8 mouse cellular contexts compared by ENCODE assay signal in the genomic region with DNA sequence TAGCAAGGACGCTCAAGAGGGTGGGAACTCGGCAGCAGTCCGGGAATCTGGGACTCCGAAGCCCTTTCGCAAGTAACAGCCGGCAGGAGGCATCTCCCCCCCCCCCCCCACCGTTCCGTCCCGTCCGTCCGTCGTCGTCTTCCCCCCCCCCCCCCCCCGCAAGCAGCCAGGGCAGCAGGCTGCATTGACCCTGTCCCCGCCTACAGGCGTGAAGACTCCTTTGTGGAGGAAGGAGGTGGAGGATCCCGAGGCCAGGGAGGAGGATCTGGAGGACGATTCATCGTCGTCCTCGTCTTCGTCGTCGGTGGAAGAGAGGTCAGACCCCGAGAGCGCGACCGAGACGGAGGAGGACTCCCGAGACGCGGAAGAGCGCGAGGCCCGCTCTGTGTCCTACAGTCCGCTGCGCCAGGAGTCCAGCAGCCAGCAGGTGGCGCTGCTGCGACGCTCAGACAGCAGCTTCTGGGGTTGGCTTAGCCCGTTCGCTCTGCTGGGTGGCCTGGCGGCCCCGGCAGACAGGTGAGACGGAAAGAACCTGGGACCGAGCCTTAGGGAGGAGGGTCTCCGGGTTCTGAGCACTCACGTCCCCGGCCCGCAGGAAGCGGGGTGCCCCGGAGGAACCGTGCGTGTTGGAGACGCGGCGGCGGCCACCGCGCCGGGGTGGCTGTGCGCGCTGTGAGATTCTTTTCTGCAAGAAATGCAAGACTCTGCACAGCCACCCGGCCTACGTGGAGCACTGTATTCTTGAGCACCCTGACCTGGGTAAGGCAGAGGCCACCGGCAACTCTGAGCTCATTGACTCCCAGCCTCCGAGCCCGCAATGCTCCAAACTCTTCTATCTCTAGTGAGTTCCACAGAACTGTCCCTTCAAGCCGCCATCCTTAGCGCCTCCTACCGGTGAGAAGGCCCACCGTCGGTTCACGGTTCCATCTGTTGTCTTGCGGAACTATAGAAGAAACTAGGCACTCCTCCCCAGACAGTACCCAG. TPM values are rescaled to one million over a fixed set of nuclear protein-coding genes. Genes with fewer than 3 reads are reported as not detected.
DNase-seq lines count a peak whose midpoint lies in the region; ATAC-seq and TF ChIP-seq lines count a peak whose summit lies in the region.

No protein-coding gene starts in this region.

- in situ Hi-C loops in Patski (cut with MboI; ENCODE audit: low pct_unique_long_range_greater_than_20kb), result loop anchor here (10.0 kb wide), 1 partner anchor 294 kb away; no protein-coding TSS in a partner anchor

- peak; percentile 100 for TF ChIP-seq CTCF in Patski (IDR thresholded peaks at IDR 0.05)
- TF ChIP-seq CTCF in lung, postnatal 0 days (IDR thresholded peaks at IDR 0.05), result peak; percentile 99

- peak; percentile 88 for ATAC-seq in Patski
- peak; percentile 95 for ATAC-seq in hindbrain, embryonic 11.5 days (ENCODE audit: low FRiP score)
- peak; percentile 95 for ATAC-seq in lung, postnatal 0 days

- peak overlapping the region; percentile 81 for H3K4me2 ChIP-seq in hindbrain, embryonic 11.5 days (replicated peaks; ENCODE audit: low read depth, low read length)
- peak overlapping the region; percentile 98 for H3K4me2 ChIP-seq in lung, postnatal 0 days (replicated peaks; ENCODE audit: low read depth, low read length)

- CTCF ChIA-PET in Patski (lab: Charles Lee), result interaction anchor here (0.8 to 1.5 kb wide), 7 partner anchors 14 to 310 kb away, joined by 3 to 7 read pairs (median 3); partner anchors contain the start of gene Taf15

- no peak for TF ChIP-seq EP300 in lung, postnatal 0 days (IDR thresholded peaks at IDR 0.05)

- WGBS in hindbrain, embryonic 11.5 days, result under 1% methylated on average over 52 of the region's 75 CpGs
- WGBS in lung, postnatal 0 days, result under 1% methylated on average over 63 of the region's 75 CpGs

- H3K27ac ChIP-seq in hindbrain, embryonic 11.5 days (ENCODE audit: low read depth, low read length), result no peak overlapping the region
- H3K27ac ChIP-seq in lung, postnatal 0 days (ENCODE audit: low read length), result no peak overlapping the region

- H3K36me3 ChIP-seq in hindbrain, embryonic 11.5 days (ENCODE audit: control insufficient read depth, insufficient read depth, low read length), result no peaks in the 10 kb centered on the region
- no peaks in the 10 kb centered on the region for H3K36me3 ChIP-seq in lung, postnatal 0 days (ENCODE audit: insufficient read depth, low read length)

- peaks cover 37% of the 10 kb centered on the region for H3K27me3 ChIP-seq in Patski
- H3K27me3 ChIP-seq in hindbrain, embryonic 11.5 days (ENCODE audit: control insufficient read depth, insufficient read depth, low read length), result peaks cover 42% of the 10 kb centered on the region
- H3K27me3 ChIP-seq in lung, postnatal 0 days (replicated peaks; ENCODE audit: insufficient read depth, low read length), result peaks cover 31% of the 10 kb centered on the region

- H3K4me3 ChIP-seq in hindbrain, embryonic 11.5 days (ENCODE audit: low read depth, low read length), result peak overlapping the region; percentile 47
- peak overlapping the region; percentile 56 for H3K4me3 ChIP-seq in lung, postnatal 0 days (ENCODE audit: low read depth, low read length)

- no peaks in the 10 kb centered on the region for H3K9me3 ChIP-seq in hindbrain, embryonic 11.5 days (ENCODE audit: control insufficient read depth, low read length)
- H3K9me3 ChIP-seq in lung, postnatal 0 days (ENCODE audit: low read length), result no peaks in the 10 kb centered on the region

- POLR2A ChIA-PET in Patski (lab: Charles Lee), result no interaction called here

- DNase-seq in Patski (ENCODE audit: low read depth, low spot score), result no peak
- peak; percentile 89 for DNase-seq in cerebellum, adult 9-11 months
- peak; percentile 65 to 84 for DNase-seq in frontal cortex, postnatal 10 days (ENCODE audit: low spot score in 2 of 2)
- DNase-seq in hindbrain, embryonic 11.5 days (ENCODE audit: low spot score), result peak; percentile 98
- peak; percentile 87 for DNase-seq in layer of hippocampus, adult 9-11 months
- peak; percentile 94 for DNase-seq in lung, postnatal 0 days (ENCODE audit: low spot score)
- peak; percentile 68 for DNase-seq in ovary, postnatal 10 days (ENCODE audit: low spot score)
- DNase-seq in thymus, postnatal 0 days (ENCODE audit: low spot score), result peak; percentile 95

- H3K9ac ChIP-seq in hindbrain, embryonic 11.5 days (ENCODE audit: low read depth, low read length), result peak overlapping the region; percentile 47
- H3K9ac ChIP-seq in lung, postnatal 0 days (replicated peaks; ENCODE audit: low read depth), result 0 out of 2 replicates have a peak overlapping the region, but pooled peaks have one; percentile 19

- no peaks in the 10 kb centered on the region; the same call in 1 of the 2 replicates for H3K4me1 ChIP-seq in hindbrain, embryonic 11.5 days (replicated peaks; ENCODE audit: control insufficient read depth, insufficient read depth, low read length)
- H3K4me1 ChIP-seq in lung, postnatal 0 days (ENCODE audit: insufficient read depth, low read depth, low read length), result no peaks in the 10 kb centered on the region; the same call in 1 of the 2 replicates

RNA-seq across cellular contexts. Expression of gene 1700020L24Rik, which starts 2.9 kb away (rescaled TPM):
- 1.5 TPM for polyA plus RNA-seq in Patski (2021)
- 0.80 and 0.83 TPM in 2 replicates for polyA plus RNA-seq in hindbrain, embryonic 11.5 days (2014; fragmentation: Nextera tagmentation; extraction: Ambion mirVana)
- 0.23 and 0.54 TPM in 2 replicates for polyA plus RNA-seq in lung, postnatal 0 days (2015; fragmentation: Nextera tagmentation; extraction: Ambion mirVana)
- 2.2 and 2.7 TPM in 2 replicates for polyA plus RNA-seq in thymus, postnatal 0 days (2015; fragmentation: Nextera tagmentation; extraction: Ambion mirVana)

RNA-seq across cellular contexts. Expression of gene Gas2l2, which starts 11.1 kb away (rescaled TPM):
- polyA plus RNA-seq in Patski (2021), result not detected
- 0.19 and 0.43 TPM in 2 replicates for polyA plus RNA-seq in hindbrain, embryonic 11.5 days (2014; fragmentation: Nextera tagmentation; extraction: Ambion mirVana)
- polyA plus RNA-seq in lung, postnatal 0 days (2015; fragmentation: Nextera tagmentation; extraction: Ambion mirVana), result 1.8 and 2.2 TPM in 2 replicates
- 0.12 and 0.21 TPM in 2 replicates for polyA plus RNA-seq in thymus, postnatal 0 days (2015; fragmentation: Nextera tagmentation; extraction: Ambion mirVana)

RNA-seq across cellular contexts. Expression of gene Mmp28, which starts 22.5 kb away (rescaled TPM):
- polyA plus RNA-seq in Patski (2021), result 1.5 TPM
- polyA plus RNA-seq in hindbrain, embryonic 11.5 days (2014; fragmentation: Nextera tagmentation; extraction: Ambion mirVana), result 2.8 and 3.1 TPM in 2 replicates
- 4.2 and 5.1 TPM in 2 replicates for polyA plus RNA-seq in lung, postnatal 0 days (2015; fragmentation: Nextera tagmentation; extraction: Ambion mirVana)
- polyA plus RNA-seq in thymus, postnatal 0 days (2015; fragmentation: Nextera tagmentation; extraction: Ambion mirVana), result 1.4 and 2.3 TPM in 2 replicates

RNA-seq across cellular contexts. Expression of gene Rasl10b, which starts 31.4 kb away (rescaled TPM):
- polyA plus RNA-seq in Patski (2021), result 27.5 TPM
- 4.2 TPM in 2 replicates for polyA plus RNA-seq in hindbrain, embryonic 11.5 days (2014; fragmentation: Nextera tagmentation; extraction: Ambion mirVana)
- polyA plus RNA-seq in lung, postnatal 0 days (2015; fragmentation: Nextera tagmentation; extraction: Ambion mirVana), result 0.80 and 1.2 TPM in 2 replicates
- 0.24 and 0.26 TPM in 2 replicates for polyA plus RNA-seq in thymus, postnatal 0 days (2015; fragmentation: Nextera tagmentation; extraction: Ambion mirVana)

RNA-seq across cellular contexts. Expression of gene Taf15, which starts 32.5 kb away (rescaled TPM):
- polyA plus RNA-seq in Patski (2021), result 150 TPM
- 7.3 and 26.6 TPM in 2 replicates for polyA plus RNA-seq in hindbrain, embryonic 11.5 days (2014; fragmentation: Nextera tagmentation; extraction: Ambion mirVana)
- 3.2 and 4.4 TPM in 2 replicates for polyA plus RNA-seq in lung, postnatal 0 days (2015; fragmentation: Nextera tagmentation; extraction: Ambion mirVana)
- polyA plus RNA-seq in thymus, postnatal 0 days (2015; fragmentation: Nextera tagmentation; extraction: Ambion mirVana), result 6.9 and 10.2 TPM in 2 replicates
